Mouse (Mus musculus) thymus, adult 2 months (tissue): ENCODE data around the gene Hist1h3b.

Experiments
- CTCF ChIP-seq: fragments of 200-500 bp; IDR thresholded peaks from 2 replicates; pipeline ENCODE4 v1.5.1; 2012; ENCODE audit warnings: mild to moderate bottlenecking, control low read depth, low read length, moderate library complexity, borderline replicate concordance; ENCODE audit not compliant: control insufficient read depth, poor library complexity, insufficient read depth; ENCODE audit errors: extremely low read depth
- POLR2A ChIP-seq: fragments of 200-500 bp; IDR thresholded peaks from 2 replicates; pipeline ENCODE4 v1.6.1; 2012; ENCODE audit warnings: mild to moderate bottlenecking, low read length, control low read depth, moderate library complexity; ENCODE audit not compliant: control insufficient read depth, poor library complexity, insufficient read depth; ENCODE audit errors: extremely low read depth

GRCm38 (mm10) chr13:23763242-23763585 lies 11.1 kb downstream of the Hist1h3b start:
- TF ChIP-seq CTCF (no peak), POLR2A (no peak)
